Mouse (Mus musculus) embryo, embryonic 9.5 days (tissue): ENCODE data around the gene Sppl3.
A peak's percentile ranks its signal among the peaks of the same experiment; 100 is the strongest.

Experiments
- DNase-seq: peaks from one replicate; pipeline ENCODE4 v3.0.0-alpha.2; 2017; ENCODE audit errors: extremely low spot score

The Sppl3 gene

GRCm38 (mm10) chr5:115125211-115125871, 114.4 kb downstream of the Sppl3 start:
- peak; percentile 78 for DNase-seq

GRCm38 (mm10) chr5:115126578-115127312, 115.8 kb downstream of the Sppl3 start:
- DNase-seq: no peak

- DNase-seq: no peak
These were observed 116.7 kb downstream of the Sppl3 start for GRCm38 (mm10) chr5:115127421-115128179.

DNA sequence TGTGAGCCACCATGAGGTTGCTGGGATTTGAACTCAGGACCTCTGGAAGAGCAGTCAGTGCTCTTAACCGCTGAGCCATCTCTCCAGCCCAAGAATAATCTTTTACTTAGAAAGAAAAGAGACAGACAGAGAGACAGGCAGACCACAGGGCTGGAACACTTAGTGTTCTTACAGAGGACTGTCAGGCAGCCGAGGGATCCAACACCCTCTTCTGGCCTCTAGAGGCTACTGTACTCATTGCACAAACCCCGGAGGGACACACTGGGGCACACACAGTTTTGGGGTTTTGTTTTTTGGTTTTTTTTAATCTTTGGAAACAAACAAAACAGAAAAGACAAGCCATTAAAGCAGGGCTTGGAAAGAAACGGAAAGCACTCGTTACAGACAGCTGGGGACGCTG, 118.4 kb downstream of the Sppl3 start:
- DNase-seq: no peak

GRCm38 (mm10) chr5:115132465-115132864, 121.5 kb downstream of the Sppl3 start:
- DNase-seq: no peak

DNA sequence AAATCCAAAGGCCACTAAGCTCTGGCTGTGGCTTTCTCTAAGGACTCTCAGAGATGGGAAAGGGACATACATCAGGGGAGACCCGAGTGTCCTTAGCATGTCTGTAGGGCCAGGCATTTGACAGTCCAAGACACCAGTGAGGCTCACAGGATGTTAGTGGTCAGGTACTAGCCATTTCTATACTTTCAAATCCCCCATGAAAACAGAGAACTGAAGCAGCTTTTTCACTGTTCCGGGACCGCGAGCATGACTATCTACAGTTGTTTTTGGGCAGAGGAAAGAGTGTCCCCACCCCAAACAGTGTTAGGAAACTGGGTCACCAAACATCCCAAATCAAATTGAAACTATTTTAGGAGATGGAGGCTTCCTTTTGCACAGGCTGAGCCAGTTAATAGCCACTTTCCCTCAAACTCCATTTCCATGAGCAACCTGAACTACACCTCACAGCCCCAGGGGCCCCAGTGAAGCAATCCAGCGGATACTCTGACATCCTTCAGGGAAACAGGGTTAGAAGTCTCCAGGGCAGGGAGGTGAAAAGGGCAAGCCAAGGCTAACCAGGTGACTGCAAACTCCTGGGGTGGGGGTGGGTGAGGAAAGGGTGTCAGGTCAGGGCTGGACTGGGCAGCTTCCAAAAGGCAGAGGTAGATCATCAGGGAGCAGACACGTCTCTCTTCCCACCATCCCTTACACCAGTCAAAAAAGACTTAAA, 122.6 kb downstream of the Sppl3 start:
- no peak for DNase-seq

- DNase-seq: peak; percentile 87
These were observed 123.6 kb downstream of the Sppl3 start, which contains the start of gene Unc119b for GRCm38 (mm10) chr5:115134234-115135165. Gene Unc119b (minus strand): TSS chr5:115134975.

GRCm38 (mm10) chr5:115139124-115139523, 128.2 kb downstream of the Sppl3 start:
- DNase-seq: no peak

DNA sequence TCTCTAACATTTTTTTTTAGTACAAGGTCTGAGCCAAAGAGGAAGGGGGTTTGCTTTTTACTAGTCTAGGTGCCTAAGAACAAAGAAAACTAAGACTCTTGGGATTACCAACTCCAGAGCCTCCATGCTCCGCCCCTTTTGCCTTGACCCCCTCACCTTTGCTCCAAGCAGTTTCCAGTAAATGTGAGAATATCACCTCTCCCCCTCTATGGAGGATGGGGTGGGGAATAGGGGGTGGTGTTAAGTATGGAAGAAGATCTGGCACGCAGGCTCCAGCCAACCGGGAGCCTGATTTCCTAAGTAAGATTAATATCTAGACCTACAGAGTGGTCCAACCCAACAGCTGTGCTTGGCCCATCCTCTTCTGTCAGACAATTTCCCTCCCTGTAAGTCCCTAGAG, 129.8 kb downstream of the Sppl3 start:
- DNase-seq: no peak

DNA sequence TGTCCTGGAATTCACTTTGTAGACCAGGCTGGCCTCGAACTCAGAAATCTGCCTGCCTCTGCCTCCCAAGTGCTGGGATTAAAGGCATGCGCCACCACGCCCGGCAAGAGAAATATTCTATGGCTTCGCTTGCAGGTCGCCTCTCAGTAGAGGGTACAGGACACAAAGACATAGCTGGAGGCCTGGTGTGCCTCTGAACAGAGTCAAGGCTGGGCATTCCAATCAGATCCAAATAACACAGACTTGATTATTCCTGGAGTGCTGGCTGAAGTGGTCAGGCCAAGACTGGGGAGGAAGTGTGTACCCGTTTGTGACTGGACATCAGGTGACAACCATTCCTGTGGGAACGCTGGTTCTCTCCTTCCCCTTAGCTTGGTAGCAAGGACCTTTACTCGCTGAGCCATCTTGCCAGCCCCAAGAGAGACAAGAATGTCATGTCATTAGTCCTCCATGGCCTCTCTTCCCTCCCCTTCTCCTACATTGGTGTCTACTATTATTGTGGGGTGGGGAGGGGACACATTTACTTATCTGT, 131.3 kb downstream of the Sppl3 start:
- no peak for DNase-seq

DNA sequence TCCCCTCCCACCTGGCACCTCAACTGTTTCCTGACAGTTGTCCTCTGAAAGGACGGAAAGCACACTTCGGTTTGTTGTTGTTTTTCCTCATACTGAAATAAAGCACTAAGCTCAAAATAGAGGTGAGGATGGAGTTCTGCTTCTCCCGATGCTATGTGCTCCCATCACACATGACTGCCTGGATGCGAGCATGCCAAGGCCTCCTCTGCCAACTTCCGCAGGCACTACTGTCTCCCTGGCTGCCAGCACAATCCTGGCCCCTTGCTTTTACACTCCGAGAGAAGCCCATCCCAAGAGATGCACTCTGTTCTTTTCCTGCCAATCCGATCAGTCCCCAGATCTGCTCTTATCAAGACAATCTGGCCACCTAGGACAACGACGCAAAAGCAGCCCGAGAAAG, 132.6 kb downstream of the Sppl3 start:
- DNase-seq: no peak

GRCm38 (mm10) chr5:115144471-115144870, 133.5 kb downstream of the Sppl3 start:
- no peak for DNase-seq

GRCm38 (mm10) chr5:115145253-115145968, 134.5 kb downstream of the Sppl3 start:
- no peak for DNase-seq

DNA sequence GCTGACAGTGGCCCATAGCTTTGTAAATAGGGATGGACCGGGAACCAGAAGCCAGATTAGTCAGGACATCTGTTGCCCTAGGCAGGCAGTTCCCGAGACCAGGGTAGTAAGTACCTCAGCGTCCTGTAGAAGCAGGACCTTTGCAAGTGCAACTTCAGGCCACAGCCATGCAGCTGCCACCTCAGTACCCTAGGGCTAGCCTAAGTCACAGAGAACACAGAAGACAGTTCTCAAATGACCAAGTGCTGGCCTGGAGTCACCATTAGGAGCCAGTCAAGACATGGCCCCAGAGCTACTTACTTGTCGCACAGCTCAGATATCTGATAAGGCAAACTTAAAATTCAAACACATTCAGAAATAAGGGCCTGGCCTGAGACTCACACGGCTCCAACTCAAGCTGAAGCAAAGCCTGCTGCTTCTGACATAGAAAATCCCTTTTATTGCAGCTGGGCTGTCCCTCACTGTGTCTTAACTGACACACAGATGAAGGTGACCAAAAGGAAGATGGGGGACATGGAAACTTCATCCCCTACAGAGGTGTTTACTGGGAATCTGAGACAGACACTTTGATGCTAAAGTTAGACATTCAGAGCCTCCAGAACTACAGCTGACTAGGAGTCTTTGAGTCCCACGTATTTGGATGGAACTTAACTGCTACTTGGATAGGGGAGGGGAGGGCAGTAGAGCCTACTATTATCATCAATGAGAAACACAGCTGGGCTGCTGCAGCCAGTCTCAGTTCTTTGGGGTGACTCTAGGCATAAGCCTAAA, 135.2 kb downstream of the Sppl3 start:
- DNase-seq: no peak

DNA sequence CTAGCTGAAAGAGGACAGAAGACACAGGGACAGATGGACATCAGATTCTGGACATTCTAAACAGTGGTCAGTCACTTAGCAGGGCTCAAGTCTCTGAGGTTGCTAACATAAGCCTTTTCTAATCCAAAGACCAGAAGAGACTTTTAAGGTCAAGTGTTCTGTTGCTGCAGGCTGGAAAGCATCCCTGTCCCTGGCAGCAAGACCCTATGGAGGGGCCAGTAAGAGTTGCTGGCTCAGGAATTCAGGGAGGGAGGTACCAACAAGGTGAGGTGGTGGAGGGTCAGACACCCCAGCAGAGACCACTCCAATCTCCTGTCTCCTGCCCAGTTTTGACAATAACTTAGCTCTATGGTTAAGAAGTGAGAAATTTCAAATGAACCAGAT, 135.8 kb downstream of the Sppl3 start:
- no peak for DNase-seq

DNA sequence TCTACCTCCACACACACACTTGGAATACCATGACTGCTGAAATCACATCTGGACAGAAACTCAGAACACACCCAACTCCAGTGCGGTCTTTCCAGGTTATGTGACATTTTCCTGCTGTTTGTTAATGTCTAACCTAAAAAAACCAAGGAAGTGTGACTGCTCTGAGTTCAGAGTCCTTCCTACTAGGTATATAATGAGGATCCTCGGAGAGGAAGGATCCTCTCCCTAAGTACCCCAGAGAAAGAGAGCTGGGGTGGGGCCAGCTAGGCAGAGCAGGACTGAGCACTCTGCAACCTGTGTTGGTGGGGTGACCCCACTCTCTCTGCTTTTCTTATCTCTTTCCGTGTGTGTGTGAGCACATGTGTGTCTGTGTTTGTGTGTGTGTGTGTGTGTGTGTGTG, 136.5 kb downstream of the Sppl3 start:
- DNase-seq: no peak

DNA sequence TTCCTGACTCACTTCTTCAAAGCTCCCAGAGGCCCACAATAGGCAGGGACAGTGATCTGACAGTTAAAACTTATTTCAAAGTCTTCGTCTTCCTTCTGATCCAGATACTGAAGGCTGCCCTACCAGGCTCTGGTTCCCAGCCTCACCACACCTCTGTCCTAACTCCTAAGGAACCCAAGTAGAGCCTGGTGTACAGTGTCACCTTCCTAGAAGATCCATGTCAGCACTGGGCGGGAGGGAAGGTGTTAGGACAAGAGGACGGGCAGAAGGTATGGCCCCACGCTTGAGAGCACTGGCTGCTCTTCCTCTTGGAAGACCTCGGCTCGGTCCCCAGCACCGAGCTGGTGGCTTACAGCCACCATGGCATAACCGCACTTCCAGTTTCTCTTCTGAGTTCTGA, 137.4 kb downstream of the Sppl3 start:
- DNase-seq: no peak
